Mouse (Mus musculus): ENCODE measurements around the gene Stmn3. TPM values are rescaled to one million over a fixed set of nuclear protein-coding genes. Genes with fewer than 3 reads are reported as not detected.

Gene Stmn3
- polyA plus RNA-seq, 1 experiment from 2014 or later: 26.3 TPM

DNA sequence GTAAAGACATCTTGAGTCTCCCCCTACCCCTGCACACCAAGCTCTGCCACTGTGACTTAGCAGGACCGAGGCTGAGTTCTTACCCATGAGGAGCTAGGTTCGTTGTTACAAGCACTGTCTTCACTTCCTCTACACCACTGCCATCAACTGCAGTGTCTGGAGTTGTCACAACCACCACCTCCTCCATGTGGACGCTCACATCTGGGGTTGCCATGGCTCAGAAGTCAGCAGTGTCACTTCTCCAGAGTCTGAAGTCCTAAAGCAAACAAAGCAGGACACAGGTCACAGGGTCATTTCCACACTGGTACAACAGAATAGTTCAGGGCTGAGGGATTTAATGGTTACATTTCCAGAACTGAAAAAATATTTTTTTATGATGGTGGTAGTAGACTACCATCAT is 36.4 kb downstream of the Stmn3 start:
- TF ChIP-seq CTCF (IDR thresholded peaks at IDR 0.05; ENCODE audit: low read depth) (no peak), EP300 (optimal IDR thresholded peaks at IDR 0.05) (no peak)
- no peak for DNase-seq (ENCODE audit: low spot score)
- Histone ChIP-seq H3K4me1 (replicated peaks; ENCODE audit: control insufficient read depth, insufficient read depth) (no peaks in the 10 kb centered on the region), H3K36me3 (ENCODE audit: control insufficient read depth, insufficient read depth, low read length) (peaks cover 10% of the 10 kb centered on the region; the same call in 1 of the 2 replicates), H3K9me3 (ENCODE audit: control insufficient read depth, low read length) (no peaks in the 10 kb centered on the region), H3K27ac (replicated peaks) (no peak overlapping the region), H3K4me2 (replicated peaks; ENCODE audit: low read depth) (no peak overlapping the region), H3K27me3 (ENCODE audit: control insufficient read depth, insufficient read depth, low read length) (no peaks in the 10 kb centered on the region), H3K9ac (ENCODE audit: low read length) (no peak overlapping the region), H3K4me3 (ENCODE audit: low read depth, low read length) (no peak overlapping the region)
- ATAC-seq (ENCODE audit: low FRiP score, low TSS enrichment): no peak
- WGBS: 72% methylated on average over 3 of the region's 3 CpGs

DNA sequence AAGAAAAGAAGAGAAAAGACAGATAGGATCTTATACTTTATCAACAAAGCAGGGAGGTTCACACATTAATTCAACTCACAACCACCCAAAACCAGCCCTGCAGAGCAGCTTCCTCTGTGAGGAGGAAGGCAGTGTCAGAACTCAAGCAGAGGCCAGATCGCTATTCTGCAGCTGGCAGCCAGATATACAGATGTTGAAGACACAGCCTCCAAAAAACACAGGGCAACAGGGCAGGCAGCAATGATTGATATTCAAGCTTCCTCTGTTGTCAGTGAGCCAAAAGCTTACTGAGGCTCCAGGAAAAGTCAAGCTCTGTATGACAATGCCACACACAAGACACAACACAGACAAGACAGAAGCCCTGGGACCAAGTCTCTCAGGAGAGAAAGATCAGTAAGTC is 37.5 kb downstream of the Stmn3 start:
- peaks cover 10% of the 10 kb centered on the region; the same call in 1 of the 2 replicates for H3K36me3 ChIP-seq (ENCODE audit: control insufficient read depth, insufficient read depth, low read length)
- H3K27ac ChIP-seq (replicated peaks): no peak overlapping the region
- TF ChIP-seq EP300 (optimal IDR thresholded peaks at IDR 0.05): no peak
- no peak for TF ChIP-seq CTCF (IDR thresholded peaks at IDR 0.05; ENCODE audit: low read depth)
- H3K9me3 ChIP-seq (ENCODE audit: control insufficient read depth, low read length): no peaks in the 10 kb centered on the region
- H3K4me2 ChIP-seq (replicated peaks; ENCODE audit: low read depth): no peak overlapping the region
- ATAC-seq (ENCODE audit: low FRiP score, low TSS enrichment) (no peak), DNase-seq (ENCODE audit: low spot score) (no peak)
- H3K4me1 ChIP-seq (replicated peaks; ENCODE audit: control insufficient read depth, insufficient read depth): no peaks in the 10 kb centered on the region
- no peak overlapping the region for H3K4me3 ChIP-seq (ENCODE audit: low read depth, low read length)
- WGBS: 71% methylated on average over 1 of the region's 1 CpGs
- H3K27me3 ChIP-seq (ENCODE audit: control insufficient read depth, insufficient read depth, low read length): no peaks in the 10 kb centered on the region
- H3K9ac ChIP-seq (ENCODE audit: low read length): no peak overlapping the region

DNA sequence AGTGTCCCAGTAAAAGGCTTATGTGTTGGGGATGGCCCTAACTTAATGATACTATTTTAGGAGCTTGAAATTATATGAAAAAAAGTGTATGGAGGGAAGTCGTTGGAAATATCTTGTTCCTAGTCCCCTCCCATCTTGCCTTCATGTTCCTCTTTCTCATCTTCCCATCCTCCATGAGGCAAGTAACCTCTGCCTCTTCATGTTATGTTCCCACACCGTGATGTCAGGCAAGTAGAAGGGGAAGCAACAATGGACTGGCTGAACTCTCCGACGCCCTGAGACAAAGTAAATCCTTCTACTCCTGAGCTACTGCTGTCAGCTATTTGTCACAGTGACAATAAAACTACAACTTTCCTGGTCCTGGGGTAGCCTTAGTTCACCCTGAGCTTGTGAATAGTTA is 39.7 kb downstream of the Stmn3 start:
- H3K4me3 ChIP-seq (ENCODE audit: low read depth, low read length): no peak overlapping the region
- H3K4me1 ChIP-seq (replicated peaks; ENCODE audit: control insufficient read depth, insufficient read depth): no peaks in the 10 kb centered on the region
- no peak for DNase-seq (ENCODE audit: low spot score)
- no peaks in the 10 kb centered on the region for H3K27me3 ChIP-seq (ENCODE audit: control insufficient read depth, insufficient read depth, low read length)
- no peak overlapping the region for H3K4me2 ChIP-seq (replicated peaks; ENCODE audit: low read depth)
- H3K36me3 ChIP-seq (ENCODE audit: control insufficient read depth, insufficient read depth, low read length): peaks cover 12% of the 10 kb centered on the region; the same call in 1 of the 2 replicates
- no peak overlapping the region for H3K9ac ChIP-seq (ENCODE audit: low read length)
- ATAC-seq (ENCODE audit: low FRiP score, low TSS enrichment): no peak
- TF ChIP-seq CTCF (IDR thresholded peaks at IDR 0.05; ENCODE audit: low read depth): no peak
- TF ChIP-seq EP300 (optimal IDR thresholded peaks at IDR 0.05): no peak
- no peaks in the 10 kb centered on the region for H3K9me3 ChIP-seq (ENCODE audit: control insufficient read depth, low read length)
- 86% methylated on average over 4 of the region's 4 CpGs for WGBS
- no peak overlapping the region for H3K27ac ChIP-seq (replicated peaks)

DNA sequence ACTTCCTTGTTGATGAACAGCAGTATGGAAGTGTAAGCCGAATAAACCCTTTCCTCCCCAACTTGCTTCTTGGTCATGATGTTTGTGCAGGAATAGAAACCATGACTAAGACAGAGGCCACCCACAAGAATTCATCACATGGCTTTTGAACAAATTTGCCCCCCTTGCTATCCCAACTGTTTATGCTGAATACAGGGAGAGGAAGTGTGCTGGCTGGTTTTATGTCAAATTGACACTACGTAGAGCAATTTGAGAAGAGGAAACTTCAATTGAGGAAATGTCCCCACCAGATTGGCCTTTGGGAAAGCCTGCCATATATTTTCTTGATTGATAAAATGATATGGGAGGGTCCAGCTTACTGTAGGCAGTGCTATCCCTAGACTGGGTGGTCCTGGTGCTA is 40.5 kb downstream of the Stmn3 start:
- no peak overlapping the region for H3K9ac ChIP-seq (ENCODE audit: low read length)
- no peaks in the 10 kb centered on the region for H3K27me3 ChIP-seq (ENCODE audit: control insufficient read depth, insufficient read depth, low read length)
- no peak overlapping the region for H3K4me3 ChIP-seq (ENCODE audit: low read depth, low read length)
- H3K4me1 ChIP-seq (replicated peaks; ENCODE audit: control insufficient read depth, insufficient read depth): no peaks in the 10 kb centered on the region
- no peaks in the 10 kb centered on the region for H3K9me3 ChIP-seq (ENCODE audit: control insufficient read depth, low read length)
- WGBS: 96% methylated on average over 2 of the region's 2 CpGs
- no peak overlapping the region for H3K4me2 ChIP-seq (replicated peaks; ENCODE audit: low read depth)
- H3K27ac ChIP-seq (replicated peaks): no peak overlapping the region
- no peak for DNase-seq (ENCODE audit: low spot score)
- ATAC-seq (ENCODE audit: low FRiP score, low TSS enrichment): no peak
- no peak for TF ChIP-seq EP300 (optimal IDR thresholded peaks at IDR 0.05)
- TF ChIP-seq CTCF (IDR thresholded peaks at IDR 0.05; ENCODE audit: low read depth): no peak
- peaks cover 12% of the 10 kb centered on the region; the same call in 1 of the 2 replicates for H3K36me3 ChIP-seq (ENCODE audit: control insufficient read depth, insufficient read depth, low read length)

DNA sequence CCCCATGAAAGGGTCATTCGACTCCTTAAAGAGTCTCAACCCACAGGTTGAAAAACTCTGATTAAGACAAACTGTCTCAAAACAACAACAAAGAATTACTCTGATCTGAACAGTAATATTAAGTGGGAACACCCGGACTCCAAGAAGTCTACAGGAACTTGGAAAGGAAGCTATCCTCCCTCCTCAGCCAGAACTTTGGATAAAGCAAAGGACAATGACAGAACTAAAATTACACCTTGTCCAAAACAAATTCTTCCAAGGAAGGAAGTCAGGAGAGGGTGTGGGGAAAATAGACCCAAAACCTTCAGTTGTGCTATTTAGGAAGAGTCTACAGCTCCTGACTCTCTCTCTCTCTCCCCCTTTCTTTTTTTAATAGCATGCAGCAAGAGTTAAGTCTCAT is 42.2 kb downstream of the Stmn3 start:
- Histone ChIP-seq H3K4me3 (ENCODE audit: low read depth, low read length) (no peak overlapping the region), H3K27ac (replicated peaks) (no peak overlapping the region), H3K27me3 (ENCODE audit: control insufficient read depth, insufficient read depth, low read length) (no peaks in the 10 kb centered on the region), H3K9me3 (ENCODE audit: control insufficient read depth, low read length) (no peaks in the 10 kb centered on the region), H3K9ac (ENCODE audit: low read length) (no peak overlapping the region), H3K4me2 (replicated peaks; ENCODE audit: low read depth) (no peak overlapping the region), H3K36me3 (ENCODE audit: control insufficient read depth, insufficient read depth, low read length) (peaks cover 9% of the 10 kb centered on the region; the same call in 1 of the 2 replicates), H3K4me1 (replicated peaks; ENCODE audit: control insufficient read depth, insufficient read depth) (no peaks in the 10 kb centered on the region)
- DNase-seq (ENCODE audit: low spot score) (no peak), ATAC-seq (ENCODE audit: low FRiP score, low TSS enrichment) (no peak)
- WGBS: 82% methylated on average over 2 of the region's 2 CpGs
- TF ChIP-seq EP300 (optimal IDR thresholded peaks at IDR 0.05) (no peak), CTCF (IDR thresholded peaks at IDR 0.05; ENCODE audit: low read depth) (no peak)

DNA sequence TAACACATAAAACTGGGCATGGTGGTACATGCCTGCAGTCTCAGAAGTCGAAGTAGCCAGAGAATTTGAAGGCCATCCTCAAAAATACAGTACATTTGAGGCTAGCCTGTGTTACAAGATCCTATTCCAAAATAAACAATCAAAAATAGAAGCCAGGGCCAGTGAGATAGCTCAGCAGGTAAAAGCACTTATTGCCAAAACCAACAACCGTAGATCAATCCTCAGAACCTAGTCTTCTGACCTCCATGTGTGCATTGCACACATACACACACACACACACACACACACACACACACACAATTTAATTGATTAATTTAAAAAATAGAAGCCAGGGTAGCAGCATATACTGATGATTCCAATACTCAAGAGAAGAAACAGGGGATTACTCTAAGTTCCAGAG is 47.5 kb downstream of the Stmn3 start:
- Histone ChIP-seq H3K36me3 (ENCODE audit: control insufficient read depth, insufficient read depth, low read length) (peaks cover 11% of the 10 kb centered on the region; the same call in 1 of the 2 replicates), H3K4me3 (ENCODE audit: low read depth, low read length) (no peak overlapping the region), H3K9ac (ENCODE audit: low read length) (no peak overlapping the region), H3K27ac (replicated peaks) (no peak overlapping the region), H3K9me3 (ENCODE audit: control insufficient read depth, low read length) (no peaks in the 10 kb centered on the region), H3K27me3 (ENCODE audit: control insufficient read depth, insufficient read depth, low read length) (no peaks in the 10 kb centered on the region), H3K4me1 (replicated peaks; ENCODE audit: control insufficient read depth, insufficient read depth) (no peaks in the 10 kb centered on the region), H3K4me2 (replicated peaks; ENCODE audit: low read depth) (no peak overlapping the region)
- ATAC-seq (ENCODE audit: low FRiP score, low TSS enrichment): no peak
- TF ChIP-seq CTCF (IDR thresholded peaks at IDR 0.05; ENCODE audit: low read depth): no peak
- no peak for TF ChIP-seq EP300 (optimal IDR thresholded peaks at IDR 0.05)
- DNase-seq (ENCODE audit: low spot score): no peak
- 97% methylated on average over 2 of the region's 2 CpGs for WGBS

Other genes with a start within 250 kb of the Stmn3 start
- gene Kcnq2, start 179.2 kb downstream of the Stmn3 start, polyA plus RNA-seq (2015; fragmentation: Nextera tagmentation; extraction: Ambion mirVana): 0.42 and 0.59 TPM in 2 replicates
- gene Eef1a2, start 157.5 kb downstream of the Stmn3 start, polyA plus RNA-seq (2015; fragmentation: Nextera tagmentation; extraction: Ambion mirVana): 0.40 and 0.42 TPM in 2 replicates
- gene Ppdpf, start 127.3 kb downstream of the Stmn3 start, polyA plus RNA-seq (2015; fragmentation: Nextera tagmentation; extraction: Ambion mirVana): 294 and 310 TPM in 2 replicates
- gene Ptk6, start 111.7 kb downstream of the Stmn3 start, polyA plus RNA-seq (2015; fragmentation: Nextera tagmentation; extraction: Ambion mirVana): 5.8 and 5.9 TPM in 2 replicates
- 1.7 and 1.8 TPM in 2 replicates for gene Srms, start 101.3 kb downstream of the Stmn3 start, polyA plus RNA-seq (2015; fragmentation: Nextera tagmentation; extraction: Ambion mirVana)
- gene Fndc11, start 94.5 kb downstream of the Stmn3 start, polyA plus RNA-seq (2015; fragmentation: Nextera tagmentation; extraction: Ambion mirVana): 0.36 and 0.45 TPM in 2 replicates
- 1.6 and 1.7 TPM in 2 replicates for gene Helz2, start 72.5 kb downstream of the Stmn3 start, polyA plus RNA-seq (2015; fragmentation: Nextera tagmentation; extraction: Ambion mirVana)
- 4.9 and 5.5 TPM in 2 replicates for gene Gmeb2, start 26.5 kb downstream of the Stmn3 start, polyA plus RNA-seq (2015; fragmentation: Nextera tagmentation; extraction: Ambion mirVana)
- 9.0 and 9.3 TPM in 2 replicates for gene Rtel1, start 5.2 kb upstream of the Stmn3 start, polyA plus RNA-seq (2015; fragmentation: Nextera tagmentation; extraction: Ambion mirVana)
- gene Zgpat, start 50.4 kb upstream of the Stmn3 start, polyA plus RNA-seq (2015; fragmentation: Nextera tagmentation; extraction: Ambion mirVana): 15.5 and 18.2 TPM in 2 replicates
- gene Arfrp1, start 50.9 kb upstream of the Stmn3 start, polyA plus RNA-seq (2015; fragmentation: Nextera tagmentation; extraction: Ambion mirVana): 30.1 and 33.7 TPM in 2 replicates
- gene Lime1, start 65.6 kb upstream of the Stmn3 start, polyA plus RNA-seq (2015; fragmentation: Nextera tagmentation; extraction: Ambion mirVana): 8.3 and 8.8 TPM in 2 replicates
- gene Zbtb46, start 144.9 kb upstream of the Stmn3 start, polyA plus RNA-seq (2015; fragmentation: Nextera tagmentation; extraction: Ambion mirVana): 2.4 TPM in 2 replicates
- 0.08 and 0.15 TPM in 2 replicates for gene Abhd16b, start 178.7 kb upstream of the Stmn3 start, polyA plus RNA-seq (2015; fragmentation: Nextera tagmentation; extraction: Ambion mirVana)
- gene Tpd52l2, start 182.6 kb upstream of the Stmn3 start, polyA plus RNA-seq (2015; fragmentation: Nextera tagmentation; extraction: Ambion mirVana): 98.0 and 104 TPM in 2 replicates
- gene Dnajc5, start 206.0 kb upstream of the Stmn3 start, polyA plus RNA-seq (2015; fragmentation: Nextera tagmentation; extraction: Ambion mirVana): 50.2 and 52.7 TPM in 2 replicates